Mouse (Mus musculus): Measurements from ENCODE around the gene Icam1.

Gene Icam1

GRCm38 (mm10) chr9:21015571-21016130 lies at the start of gene Icam1:
Gene Icam1, plus strand, starts transcription at chr9:21015985.
- in situ Hi-C loops (cut with MboI, MseI), result loop anchor here (25.0 kb wide), 1 partner anchor 103 kb away; no protein-coding TSS in a partner anchor

DNA sequence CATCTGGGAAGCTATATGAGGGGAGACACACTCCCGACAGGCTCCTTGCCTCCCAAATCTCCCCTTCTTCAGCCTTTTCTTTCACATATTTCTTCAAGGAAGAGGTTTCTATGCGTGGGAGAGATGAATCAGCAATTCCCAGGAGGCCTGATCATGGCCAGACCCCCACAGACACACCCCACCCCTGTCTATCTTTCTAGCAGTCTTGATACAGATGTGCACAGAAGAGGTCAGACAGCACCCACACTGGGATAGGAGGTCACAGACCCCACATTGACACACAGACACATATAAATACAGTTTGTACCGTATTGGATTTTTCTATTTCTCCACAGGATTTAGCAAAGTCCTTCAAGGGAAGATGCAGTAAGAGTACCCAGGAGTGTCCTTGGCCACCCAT lies 49.8 kb upstream of the Icam1 start:
- in situ Hi-C loops (cut with MboI, MseI), result no loop called here

- in situ Hi-C loops (cut with MboI, MseI), result no loop called here
Measured at GRCm38 (mm10) chr9:20966747-20967146, 49.0 kb upstream of the Icam1 start.

DNA sequence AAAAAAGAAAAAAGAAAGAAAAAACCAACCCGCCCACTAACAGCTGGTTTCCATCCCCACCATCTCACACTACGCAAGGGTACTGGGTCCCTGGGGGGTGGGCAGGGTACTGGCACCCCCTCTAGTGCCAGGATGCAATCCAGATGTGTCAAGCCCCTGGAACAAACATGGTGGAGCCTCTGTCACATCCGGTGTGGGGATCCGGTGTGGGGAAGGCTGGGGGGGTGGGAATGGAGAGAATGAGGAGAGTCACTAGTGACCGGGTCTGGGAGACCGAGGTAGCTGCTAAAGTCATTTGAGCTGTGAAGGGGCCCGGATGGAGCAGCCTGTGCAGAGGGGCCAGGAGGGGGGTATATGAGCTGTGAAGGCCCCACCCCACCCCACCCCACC lies 44.0 kb upstream of the Icam1 start:
- in situ Hi-C loops (cut with MboI, MseI), result no loop called here

DNA sequence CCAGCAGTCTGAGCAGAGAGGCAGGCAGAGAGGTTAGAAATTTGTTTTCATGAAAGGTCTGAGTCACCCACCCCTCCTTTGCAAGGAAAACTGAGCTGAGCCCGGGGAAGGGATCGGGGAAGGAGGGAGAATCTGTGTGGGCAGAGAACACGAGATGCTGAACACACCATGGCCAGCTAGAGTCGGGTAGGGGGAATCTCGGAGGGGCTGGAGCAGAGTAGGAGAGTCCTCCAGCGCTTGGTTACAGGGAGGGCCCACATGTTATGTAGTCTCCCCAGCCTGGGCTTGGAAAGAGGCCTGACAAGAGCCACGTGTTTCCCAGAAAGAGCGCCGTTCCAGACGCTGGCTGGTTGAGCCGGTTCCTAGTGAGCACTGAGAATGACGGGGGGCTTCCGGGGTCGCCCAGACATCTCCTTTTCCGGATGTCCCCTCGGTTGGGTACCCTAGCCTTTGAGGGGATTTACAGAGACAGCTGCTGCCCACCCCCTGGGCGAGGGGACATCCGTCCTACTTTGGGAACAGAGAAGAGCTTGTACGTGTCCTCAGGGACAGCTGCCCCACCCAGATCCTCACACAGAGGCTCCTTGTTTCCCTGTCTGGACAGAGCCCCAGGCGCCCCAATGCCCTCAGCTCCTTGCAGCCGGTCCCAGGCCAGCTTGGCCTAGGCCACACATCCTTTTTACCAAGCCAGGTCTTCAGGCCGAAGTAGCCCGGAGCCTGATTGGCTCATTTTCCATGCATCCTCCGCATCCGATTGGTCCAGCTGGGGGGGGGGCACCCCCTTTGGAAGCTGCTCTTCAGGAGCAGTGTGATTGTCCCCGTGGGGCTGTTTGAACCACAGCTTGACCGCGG lies 43.4 kb upstream of the Icam1 start:
- in situ Hi-C loops (cut with MboI, MseI), result no loop called here

DNA sequence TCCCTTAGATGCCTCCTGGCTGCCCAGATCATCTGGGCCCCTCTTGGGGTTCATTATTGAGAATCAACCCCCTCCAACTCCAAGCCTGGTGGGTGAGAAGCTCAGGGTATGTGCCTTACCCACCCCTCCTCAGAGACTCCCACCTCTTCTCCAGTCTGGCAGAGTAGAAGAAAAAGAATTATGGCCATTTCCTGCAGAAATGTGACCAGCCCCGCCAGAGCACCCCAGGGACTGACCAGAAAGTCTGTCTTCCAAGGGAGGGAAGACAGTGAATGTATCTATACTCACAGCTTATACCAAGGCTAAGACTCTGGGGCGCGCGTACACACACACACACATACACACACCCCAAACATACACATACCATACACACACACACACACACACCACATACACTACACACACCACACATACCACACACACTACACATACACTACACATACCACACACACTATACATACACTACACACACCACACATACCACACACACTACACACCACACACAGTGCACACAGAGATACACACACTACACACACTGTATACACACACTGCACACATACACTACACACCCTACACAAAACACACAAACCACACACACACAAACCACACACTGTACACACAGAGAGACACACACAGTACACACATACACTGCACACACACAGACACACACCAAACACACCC lies 42.6 kb upstream of the Icam1 start:
- in situ Hi-C loops (cut with MboI, MseI), result no loop called here

DNA sequence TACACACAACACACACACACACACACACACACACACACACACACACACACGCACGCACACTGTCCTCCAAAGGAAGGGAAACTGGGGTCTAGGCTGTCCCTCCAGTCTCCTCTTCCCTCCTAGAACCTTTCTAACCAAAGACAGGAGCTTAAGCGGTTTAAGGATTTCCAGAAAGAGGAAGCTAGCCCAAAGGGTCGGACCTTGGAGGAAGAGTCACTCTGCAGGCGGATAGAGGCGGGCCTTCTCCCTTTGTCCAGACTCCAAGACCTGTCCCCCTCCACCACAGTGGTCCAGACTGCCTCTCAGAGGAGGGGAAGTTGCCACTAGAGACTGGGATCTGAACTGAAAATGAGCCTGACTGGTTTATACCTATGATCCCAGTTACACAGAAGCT lies 42.1 kb upstream of the Icam1 start:
- in situ Hi-C loops (cut with MboI, MseI), result no loop called here

- in situ Hi-C loops (cut with MboI, MseI), result no loop called here
Measured at GRCm38 (mm10) chr9:20975431-20976215, 40.2 kb upstream of the Icam1 start.

GRCm38 (mm10) chr9:20976216-20976960 lies 39.4 kb upstream of the Icam1 start, which contains the start of gene S1pr2:
Gene S1pr2, minus strand, starts transcription at chr9:20976781.
- in situ Hi-C loops (cut with MboI, MseI), result no loop called here

DNA sequence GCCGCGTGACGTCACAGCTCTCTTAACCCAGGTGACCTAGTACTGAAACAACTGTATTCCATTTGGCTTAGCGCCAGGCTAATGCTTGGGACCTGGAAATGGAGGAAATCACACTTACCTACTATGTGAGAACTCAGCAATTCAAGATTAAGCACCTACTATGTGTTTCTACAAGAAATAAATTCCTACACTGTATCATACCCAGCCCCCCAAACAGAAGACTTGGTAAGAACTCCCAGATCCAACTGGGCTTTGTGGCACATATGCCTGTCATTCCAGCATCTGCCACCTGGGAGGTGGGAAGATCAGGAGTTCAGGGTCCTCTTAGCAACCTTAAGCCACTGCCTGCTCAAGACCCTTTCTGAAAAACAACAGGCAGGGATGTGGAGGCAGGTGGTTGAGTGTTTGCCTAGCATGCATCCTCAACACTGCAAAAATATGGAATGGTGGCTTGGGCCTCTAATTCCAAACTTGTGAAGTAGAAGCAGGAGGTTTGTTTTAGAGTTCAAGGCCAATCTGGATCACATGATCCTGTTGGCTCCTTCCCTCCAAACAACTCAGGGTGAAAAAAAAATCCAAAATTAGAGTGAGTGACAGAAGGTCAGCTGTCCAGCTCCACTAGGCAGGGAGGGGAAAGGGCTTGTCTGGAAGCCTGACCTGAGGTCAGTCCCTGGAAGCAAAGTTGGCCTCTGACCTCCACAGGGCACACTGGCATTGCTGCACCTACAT lies 38.7 kb upstream of the Icam1 start:
- in situ Hi-C loops (cut with MboI, MseI), result no loop called here

GRCm38 (mm10) chr9:20978409-20979095 lies 37.2 kb upstream of the Icam1 start:
- in situ Hi-C loops (cut with MboI, MseI), result no loop called here

DNA sequence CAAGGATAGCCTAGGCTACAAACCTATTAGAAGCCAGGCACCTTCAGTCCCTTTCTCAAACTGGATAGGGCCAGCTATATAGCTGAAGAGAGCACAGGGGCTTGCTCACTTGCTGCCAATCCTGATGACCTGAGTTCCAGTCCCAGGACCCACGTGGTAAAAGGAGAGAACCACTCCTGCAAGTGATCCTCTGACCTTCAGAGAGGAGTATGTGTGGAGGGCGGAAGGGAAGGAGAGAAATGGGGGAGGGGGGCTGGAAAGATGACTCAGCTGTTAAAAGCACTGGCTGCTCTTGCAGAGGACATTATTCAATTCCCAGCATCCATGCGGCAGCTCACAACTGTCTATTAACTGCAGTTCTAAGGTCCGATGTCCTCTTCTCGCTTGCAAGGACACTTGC lies 36.6 kb upstream of the Icam1 start:
- in situ Hi-C loops (cut with MboI, MseI), result no loop called here

DNA sequence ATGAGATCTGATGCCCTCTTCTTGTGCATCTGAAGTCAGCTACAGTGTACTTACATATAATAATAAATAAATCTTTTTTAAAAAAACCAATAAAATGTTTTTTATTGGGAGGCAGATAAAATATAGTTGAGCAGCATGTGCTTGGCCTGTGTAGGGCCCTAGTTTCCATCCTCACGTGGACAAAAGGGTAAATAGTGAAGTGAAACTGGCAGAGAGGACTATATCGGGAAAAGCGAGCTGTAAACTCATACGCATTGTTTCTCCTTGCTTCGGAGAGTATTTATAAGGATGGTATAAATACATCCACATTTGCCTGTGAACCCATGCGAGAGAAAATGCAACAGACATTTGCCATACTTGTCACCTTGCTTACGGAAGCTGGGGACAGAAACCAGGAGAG lies 36.0 kb upstream of the Icam1 start:
- in situ Hi-C loops (cut with MboI, MseI), result no loop called here

- in situ Hi-C loops (cut with MboI, MseI), result no loop called here
Measured at GRCm38 (mm10) chr9:20982171-20982570, 33.6 kb upstream of the Icam1 start.

DNA sequence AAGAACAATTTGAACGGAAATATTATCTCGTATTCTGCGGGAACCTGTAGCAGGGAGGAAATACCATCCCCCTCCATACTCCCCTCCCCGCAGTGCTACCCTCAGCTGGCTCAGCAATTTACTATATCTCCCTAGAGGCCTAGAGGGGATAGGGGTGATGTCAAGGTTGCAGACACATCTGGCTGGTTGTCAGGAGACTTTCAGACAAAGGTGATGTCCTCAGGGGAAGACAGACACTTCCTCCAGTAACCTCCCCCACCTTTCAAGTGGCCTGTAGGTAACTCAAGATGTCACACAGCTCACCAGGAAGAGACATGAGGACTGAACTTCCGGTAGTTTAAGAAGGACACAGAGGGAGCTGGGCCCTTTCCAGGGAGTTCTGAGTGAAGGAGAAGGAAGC lies 32.6 kb upstream of the Icam1 start:
- in situ Hi-C loops (cut with MboI, MseI), result no loop called here

DNA sequence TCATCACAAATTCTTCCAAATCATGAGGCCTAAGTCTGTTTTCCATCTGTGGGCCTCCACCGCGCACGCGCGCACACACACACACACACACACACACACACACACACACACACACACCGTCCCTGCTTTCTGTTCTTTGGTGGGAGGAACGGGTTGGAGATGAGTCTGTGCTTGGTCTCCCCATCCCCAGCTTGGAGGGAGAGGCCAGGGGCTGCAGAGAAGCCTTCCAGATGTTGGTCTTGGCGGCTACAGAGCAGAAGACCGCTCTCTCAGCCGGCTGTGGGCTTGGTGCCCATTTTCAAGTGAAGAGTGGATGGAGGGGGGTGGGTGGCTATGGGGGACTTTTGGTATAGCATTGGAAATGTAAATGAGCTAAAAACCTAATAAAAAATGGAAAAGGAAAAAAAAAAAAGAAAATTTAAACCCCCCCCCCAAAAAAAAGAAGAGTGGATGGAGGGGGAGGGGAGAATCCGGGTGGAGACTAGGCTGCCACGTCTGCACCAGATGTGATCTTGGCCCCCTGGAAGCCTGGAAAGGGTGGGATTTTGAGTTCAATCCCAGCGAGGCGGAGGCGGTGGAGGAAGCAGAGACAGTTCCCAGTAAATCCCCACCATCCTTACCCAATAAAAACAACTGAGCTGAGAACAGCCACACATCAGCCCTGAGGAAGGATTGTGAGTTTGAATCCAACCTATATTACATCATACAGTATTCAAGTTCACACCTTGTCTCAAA lies 28.7 kb upstream of the Icam1 start:
- in situ Hi-C loops (cut with MboI, MseI), result no loop called here

GRCm38 (mm10) chr9:20987953-20988352 lies 27.8 kb upstream of the Icam1 start:
- in situ Hi-C loops (cut with MboI, MseI), result no loop called here

DNA sequence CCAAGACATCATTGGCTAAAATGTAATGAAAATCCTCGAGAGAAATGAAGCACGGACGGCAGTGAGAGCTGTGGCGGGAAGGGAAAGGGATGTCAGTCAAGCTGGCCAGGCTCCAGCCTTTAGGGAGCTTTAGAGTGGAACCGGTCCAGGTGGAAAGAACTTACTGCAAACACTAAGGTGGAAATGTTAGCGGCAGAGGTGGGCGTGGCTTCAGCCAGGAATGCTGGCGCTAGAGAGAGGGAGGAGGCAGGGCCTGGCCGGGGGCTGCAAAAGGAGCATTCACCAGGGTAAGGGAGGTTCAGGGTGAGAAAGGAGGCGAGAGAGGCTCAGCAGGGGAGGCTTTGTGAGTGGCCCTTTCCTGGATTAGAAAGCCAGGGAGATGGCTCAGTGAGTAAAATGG lies 24.9 kb upstream of the Icam1 start:
- in situ Hi-C loops (cut with MboI, MseI), result no loop called here

- in situ Hi-C loops (cut with MboI, MseI), result no loop called here
Measured at GRCm38 (mm10) chr9:20991587-20991986, 24.2 kb upstream of the Icam1 start.

Measured in regulatory T cell (primary cell).